Mouse (Mus musculus) CH12.LX (cell line): ENCODE measurements at regions not wholly inside any gene's neighbourhood (a gene's known extent, or its start where the extent isn't known, plus 50 kb on each side); places are given as distances from the start of the nearest gene placed in this dataset.

Source experiments
- DNase-seq: peaks from one replicate; pipeline ENCODE4 v3.0.0-alpha.2; 2013; ENCODE audit errors: extremely low read depth
- H3K27ac ChIP-seq: 2 replicates; pipeline ENCODE4 v1.5.1; 2012; ENCODE audit warnings: low read depth, mild to moderate bottlenecking, control low read depth, moderate library complexity; ENCODE audit not compliant: insufficient read depth
- H3K27me3 ChIP-seq: replicated peaks from 2 replicates; pipeline ENCODE3; 2012; ENCODE audit warnings: inconsistent platforms
- H3K36me3 ChIP-seq, 2 experiments: replicated peaks in 1 of 2; 2 replicates each; pipeline versions ENCODE3 to v1.6.1; 2012; ENCODE audit warnings: inconsistent platforms in 1 of 2, low read length in 1 of 2, mild to moderate bottlenecking in 1 of 2, mixed read lengths in 1 of 2, moderate library complexity in 1 of 2; ENCODE audit not compliant: control insufficient read depth in 1 of 2, insufficient read depth in 1 of 2
- H3K4me1 ChIP-seq, 2 experiments: 2 replicates each; pipeline ENCODE4 v1.6.1; 2012; ENCODE audit warnings: inconsistent platforms in 1 of 2, moderate library complexity in 1 of 2; ENCODE audit not compliant: insufficient read depth in 2 of 2, control insufficient read depth in 1 of 2
- H3K4me2 ChIP-seq: 2 replicates; pipeline ENCODE4 v1.6.1; 2012; ENCODE audit warnings: low read depth, mild to moderate bottlenecking, control low read depth; ENCODE audit not compliant: poor library complexity, insufficient read depth, severe bottlenecking
- H3K4me3 ChIP-seq, 3 experiments: fragments of 150-350 bp in 1 of 3; sonication (generic) in 1 of 3; replicated peaks in 1 of 3; 2 replicates each; pipeline versions ENCODE3 to v1.5.1; 2011 to 2012; ENCODE audit warnings: low read depth in 2 of 3, low read length in 2 of 3, mild to moderate bottlenecking in 2 of 3, moderate library complexity in 2 of 3, control low read depth in 1 of 3, improper control_type of control experiment in 1 of 3, inconsistent platforms in 1 of 3, mixed read lengths in 1 of 3; ENCODE audit not compliant: poor library complexity in 1 of 3
- H3K79me2 ChIP-seq: replicated peaks from 2 replicates; pipeline ENCODE4 v1.6.1; 2012; ENCODE audit warnings: mild to moderate bottlenecking, moderate library complexity; ENCODE audit not compliant: control insufficient read depth, poor library complexity, insufficient read depth, severe bottlenecking; ENCODE audit errors: extremely low read depth
- H3K9ac ChIP-seq: 2 replicates; pipeline ENCODE4 v1.6.1; 2012; ENCODE audit warnings: low read depth, mild to moderate bottlenecking, control low read depth, moderate library complexity; ENCODE audit not compliant: insufficient read depth
- H3K9me3 ChIP-seq: replicated peaks from 2 replicates; pipeline ENCODE3; 2012; ENCODE audit warnings: low read length, inconsistent platforms, mixed read lengths
- BHLHE40 ChIP-seq: IDR thresholded peaks from 2 replicates; pipeline ENCODE4 v1.6.1; 2011; ENCODE audit warnings: mild to moderate bottlenecking, low read depth, low read length, improper control_type of control experiment
- CHD1 ChIP-seq: IDR thresholded peaks from 2 replicates; pipeline ENCODE4 v1.6.1; 2012; ENCODE audit warnings: low read depth, low read length, improper control_type of control experiment, inconsistent platforms
- CHD2 ChIP-seq: IDR thresholded peaks from 2 replicates; pipeline ENCODE4 v1.6.1; 2011; ENCODE audit warnings: low read length, improper control_type of control experiment
- CTCF ChIP-seq, 2 experiments: IDR thresholded peaks in 1 of 2; conservative IDR thresholded peaks in 1 of 2; 2 replicates each; pipeline ENCODE4 v1.5.1; 2011 to 2012; ENCODE audit warnings: low read depth in 2 of 2, low read length in 2 of 2, improper control_type of control experiment in 1 of 2, inconsistent platforms in 1 of 2, mild to moderate bottlenecking in 1 of 2, moderate library complexity in 1 of 2
- EP300 ChIP-seq: IDR thresholded peaks from 2 replicates; pipeline ENCODE4 v1.6.1; 2011; ENCODE audit warnings: low read length, improper control_type of control experiment
- ETS1 ChIP-seq: conservative IDR thresholded peaks from 2 replicates; pipeline ENCODE4 v1.6.1; 2012; ENCODE audit warnings: low read depth, mild to moderate bottlenecking, inconsistent platforms, low read length, improper control_type of control experiment, moderate library complexity
- HCFC1 ChIP-seq: IDR thresholded peaks from 2 replicates; pipeline ENCODE4 v1.6.1; 2012; ENCODE audit warnings: low read depth, mild to moderate bottlenecking, inconsistent platforms, low read length, improper control_type of control experiment
- IRF4 ChIP-seq: IDR thresholded peaks from 2 replicates; pipeline ENCODE4 v1.6.1; 2014; ENCODE audit warnings: low read depth, mild to moderate bottlenecking, inconsistent platforms, low read length, improper control_type of control experiment
- JUND ChIP-seq: conservative IDR thresholded peaks from 2 replicates; pipeline ENCODE4 v1.6.1; 2011; ENCODE audit warnings: low read depth, low read length, improper control_type of control experiment
- KAT2A ChIP-seq: IDR thresholded peaks from 2 replicates; pipeline ENCODE4 v1.6.1; 2012; ENCODE audit warnings: low read length, improper control_type of control experiment, inconsistent platforms; ENCODE audit not compliant: insufficient replicate concordance
- MAZ ChIP-seq: IDR thresholded peaks from 2 replicates; pipeline ENCODE4 v1.6.1; 2012; ENCODE audit warnings: low read depth, mild to moderate bottlenecking, inconsistent platforms, low read length, improper control_type of control experiment, moderate library complexity
- MEF2A ChIP-seq: IDR thresholded peaks from 2 replicates; pipeline ENCODE4 v1.6.1; 2014; ENCODE audit warnings: low read depth, mild to moderate bottlenecking, inconsistent platforms, low read length, improper control_type of control experiment, borderline replicate concordance
- MYC ChIP-seq: IDR thresholded peaks from 2 replicates; pipeline ENCODE4 v1.6.1; 2011; ENCODE audit warnings: low read depth, mild to moderate bottlenecking, improper control_type of control experiment, low read length
- PAX5 ChIP-seq: IDR thresholded peaks from 2 replicates; pipeline ENCODE4 v1.6.1; 2012; ENCODE audit warnings: low read length, inconsistent platforms, mixed read lengths
- POLR2A ChIP-seq: IDR thresholded peaks from 2 replicates; pipeline ENCODE4 v1.6.1; 2011; ENCODE audit warnings: low read depth, mild to moderate bottlenecking, improper control_type of control experiment, low read length
- RCOR1 ChIP-seq: conservative IDR thresholded peaks from 2 replicates; pipeline ENCODE4 v1.6.1; 2012; ENCODE audit warnings: low read depth, mild to moderate bottlenecking, inconsistent platforms, low read length, improper control_type of control experiment
- SIN3A ChIP-seq: IDR thresholded peaks from 2 replicates; pipeline ENCODE4 v1.6.1; 2012; ENCODE audit warnings: low read length, improper control_type of control experiment, inconsistent platforms
- SMC3 ChIP-seq: IDR thresholded peaks from 2 replicates; pipeline ENCODE4 v1.6.1; 2011; ENCODE audit warnings: low read depth, low read length, improper control_type of control experiment
- UBTF ChIP-seq: IDR thresholded peaks from 2 replicates; pipeline ENCODE4 v1.6.1; 2012; ENCODE audit warnings: low read depth, mild to moderate bottlenecking, inconsistent platforms, low read length, improper control_type of control experiment, moderate library complexity
- USF2 ChIP-seq: conservative IDR thresholded peaks from 2 replicates; pipeline ENCODE4 v1.6.1; 2011; ENCODE audit warnings: low read depth, low read length, improper control_type of control experiment
- ZC3H11A ChIP-seq: IDR thresholded peaks from 2 replicates; pipeline ENCODE4 v1.6.1; 2012; ENCODE audit warnings: low read depth, mild to moderate bottlenecking, inconsistent platforms, low read length, improper control_type of control experiment
- ZKSCAN1 ChIP-seq: IDR thresholded peaks from 2 replicates; pipeline ENCODE4 v1.6.1; 2012; ENCODE audit warnings: low read depth, inconsistent platforms, low read length, improper control_type of control experiment, borderline replicate concordance
- ZMIZ1 ChIP-seq: IDR thresholded peaks from 2 replicates; pipeline ENCODE4 v1.6.1; 2012; ENCODE audit warnings: low read depth, mild to moderate bottlenecking, inconsistent platforms, low read length, improper control_type of control experiment
- dilution Hi-C: fragments of 300-500 bp; cut with MboI; formaldehyde crosslinking; loops from 2 replicates; pipeline ENCODE4 v1.14.3; 2020; ENCODE audit warnings: low sequenced_read_pairs; ENCODE audit not compliant: extremely low pct_unique_long_range_greater_than_20kb, extremely low pct_ligation_motif_present
- in situ Hi-C: fragments of 300-500 bp; cut with MboI; formaldehyde crosslinking; loops from 3 replicates; pipeline ENCODE4 v1.14.3; 2019; ENCODE audit warnings: low sequenced_read_pairs, low pct_ligation_motif_present, low pct_unique_long_range_greater_than_20kb, mixed read lengths

DNA sequence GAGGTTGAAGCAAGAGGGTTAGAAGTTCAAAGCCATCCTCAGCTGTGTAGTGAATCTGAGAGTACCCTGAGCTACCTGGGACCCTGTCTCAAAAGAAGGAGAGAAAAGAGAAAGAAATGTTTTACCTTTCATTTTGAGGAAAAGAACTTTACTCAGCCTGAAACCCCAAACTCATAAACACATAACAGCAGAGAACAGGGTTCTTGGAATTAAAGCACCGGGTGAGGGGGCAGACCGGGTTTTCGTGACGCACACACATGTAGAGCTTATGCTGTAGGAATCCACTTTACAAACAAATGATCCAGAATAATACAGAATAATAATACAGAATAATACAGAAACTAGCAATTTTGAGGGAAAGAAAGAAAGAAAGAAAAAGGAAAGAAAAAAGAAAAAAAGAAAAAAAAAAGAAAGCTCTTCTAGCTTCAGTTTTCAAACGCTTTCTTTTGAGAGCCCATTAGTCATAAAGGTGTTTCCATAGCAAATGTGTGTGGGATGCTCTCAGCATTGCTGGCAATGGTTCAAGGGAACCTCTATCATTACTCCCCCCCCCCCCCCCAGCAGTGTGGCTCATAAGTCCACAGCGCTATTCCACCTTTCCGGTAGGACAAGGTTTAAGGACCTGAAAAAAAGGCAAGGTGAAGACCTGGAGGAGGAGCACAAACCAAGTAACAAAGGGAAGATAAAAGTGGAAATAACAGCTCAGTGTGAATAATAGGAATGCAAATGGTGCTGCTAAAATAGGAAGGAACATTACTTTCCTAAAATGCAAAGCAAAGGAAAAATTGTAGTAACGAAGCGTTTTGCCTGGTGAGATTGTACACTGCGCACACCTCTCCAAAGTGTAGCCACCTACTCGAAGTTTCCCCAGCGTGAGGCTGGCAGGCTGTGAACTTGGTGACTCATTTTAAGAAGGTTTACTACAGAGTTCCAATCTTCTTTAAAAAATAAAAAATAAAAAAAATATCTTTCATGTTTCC, 110.3 kb downstream of the Btg1 start:
- Histone ChIP-seq H3K9ac (no peak overlapping the region), H3K9me3 (no peaks in the 10 kb centered on the region), H3K27me3 (no peaks in the 10 kb centered on the region), H3K4me3 (no peak overlapping the region), H3K27ac (no peak overlapping the region), H3K4me1 (peaks cover 2 to 20% of the 10 kb centered on the region in 2 experiments; a peak in 3 of 4 replicates), H3K79me2 (no peaks in the 10 kb centered on the region), H3K4me2 (peak overlapping the region; percentile 50; the same call in 1 of the 2 replicates), H3K36me3 (no peaks in the 10 kb centered on the region)
- DNase-seq, result peak; percentile 29
- no peak for TF ChIP-seq ZKSCAN1
- TF ChIP-seq CTCF (conservative IDR thresholded peaks at IDR 0.05 in 1 of 2, IDR thresholded peaks at IDR 0.05 in 1 of 2; ENCODE audit: low read depth in 2 of 2, low read length in 2 of 2), result no peak
- TF ChIP-seq ZC3H11A, result no peak
- peak; percentile 66 for TF ChIP-seq EP300
- TF ChIP-seq JUND, result peak; percentile 50; the same call in 1 of the 2 replicates
- 0 out of 2 replicates have a peak, but pooled peaks have one; percentile 32 for TF ChIP-seq IRF4
- TF ChIP-seq ETS1, result peak; percentile 65
- no peak for TF ChIP-seq RCOR1
- peak; percentile 78 for TF ChIP-seq MEF2A
- peak; percentile 32; the same call in 1 of the 2 replicates for TF ChIP-seq BHLHE40
- dilution Hi-C loops, result no loop called here
- in situ Hi-C loops, result loop anchor here (10.0 to 25.0 kb wide), 2 partner anchors 102 to 515 kb away; no protein-coding TSS in a partner anchor

DNA sequence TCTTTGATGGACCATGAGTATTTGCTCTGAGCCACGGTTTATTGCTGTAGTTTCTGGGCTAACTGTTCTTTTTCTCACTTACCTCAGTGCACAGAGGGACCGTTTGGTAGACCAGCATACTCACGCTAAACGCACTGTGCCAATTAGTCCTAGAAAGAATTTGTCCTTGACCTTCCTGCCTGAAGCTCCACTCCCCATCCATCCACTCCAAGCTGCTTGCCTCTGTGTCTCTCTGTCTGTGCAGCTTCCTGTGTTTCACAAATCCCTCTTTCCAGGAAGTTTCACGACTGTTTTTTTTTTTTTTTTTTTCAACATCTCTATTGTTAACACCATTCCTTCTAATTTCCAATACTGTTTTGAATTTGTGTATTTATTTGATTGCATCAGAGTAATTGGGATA, 116.8 kb downstream of the Btg1 start:
- dilution Hi-C loops (no loop called here), in situ Hi-C loops (loop anchor here (25.0 kb wide), 1 partner anchor 521 kb away; no protein-coding TSS in a partner anchor)

More for the DNA sequence above, 116.8 kb downstream of the Btg1 start:
- no peak for DNase-seq
- TF ChIP-seq USF2 (no peak), CHD2 (no peak), IRF4 (no peak), JUND (no peak), POLR2A (no peak), ZKSCAN1 (no peak), MEF2A (no peak), HCFC1 (no peak), ETS1 (no peak), SIN3A (no peak), ZMIZ1 (no peak), KAT2A (no peak), PAX5 (no peak), SMC3 (no peak), MYC (no peak), UBTF (no peak), ZC3H11A (no peak), MAZ (no peak), CHD1 (no peak), EP300 (no peak)
- Histone ChIP-seq H3K27ac (no peak overlapping the region), H3K4me2 (no peak overlapping the region), H3K9ac (no peak overlapping the region), H3K27me3 (no peaks in the 10 kb centered on the region), H3K9me3 (no peaks in the 10 kb centered on the region), H3K4me1 (peaks cover 0 to 3% of the 10 kb centered on the region in 2 experiments; a peak in 1 of 4 replicates), H3K36me3 (no peaks in the 10 kb centered on the region), H3K79me2 (no peaks in the 10 kb centered on the region), H3K4me3 (no peak overlapping the region)
